Mouse (Mus musculus): ENCODE results near the gene Shb. TPM values are rescaled to one million over a fixed set of nuclear protein-coding genes. Genes with fewer than 3 reads are reported as not detected.

The Shb gene
- total RNA-seq, 1 experiment from 2014 or later: 0.64 TPM

DNA sequence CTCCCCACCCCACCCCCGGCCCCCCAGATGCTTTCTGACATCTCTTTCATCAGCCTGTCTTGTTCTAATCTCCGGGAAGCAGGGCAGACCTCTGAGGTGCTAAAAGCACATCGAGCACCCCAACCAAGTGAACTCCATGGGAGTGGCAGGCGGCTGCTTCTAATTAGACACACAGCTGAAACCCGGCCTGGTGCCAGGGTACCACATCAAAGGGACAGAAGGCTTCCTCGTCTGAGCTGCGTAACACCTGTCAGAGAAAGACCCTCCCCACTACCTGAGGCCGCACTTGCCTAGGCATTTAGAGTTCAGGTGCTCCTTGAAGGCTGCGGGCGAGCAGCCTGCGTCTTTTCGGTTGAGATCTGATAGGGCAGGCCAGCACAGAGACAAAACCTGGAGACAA, 67.7 kb downstream of the Shb start:
- no peak for ATAC-seq (replicated peaks; ENCODE audit: low read depth, poor library complexity, severe bottlenecking)

- no peak for ATAC-seq (replicated peaks; ENCODE audit: low read depth, poor library complexity, severe bottlenecking)
Observed at GRCm38 (mm10) chr4:45464123-45464522, 68.1 kb downstream of the Shb start.

GRCm38 (mm10) chr4:45462628-45463027, 69.6 kb downstream of the Shb start:
- ATAC-seq (replicated peaks; ENCODE audit: low read depth, poor library complexity, severe bottlenecking): peak; percentile 81

- no peak for ATAC-seq (replicated peaks; ENCODE audit: low read depth, poor library complexity, severe bottlenecking)
Observed at GRCm38 (mm10) chr4:45461661-45462060, 70.6 kb downstream of the Shb start.

DNA sequence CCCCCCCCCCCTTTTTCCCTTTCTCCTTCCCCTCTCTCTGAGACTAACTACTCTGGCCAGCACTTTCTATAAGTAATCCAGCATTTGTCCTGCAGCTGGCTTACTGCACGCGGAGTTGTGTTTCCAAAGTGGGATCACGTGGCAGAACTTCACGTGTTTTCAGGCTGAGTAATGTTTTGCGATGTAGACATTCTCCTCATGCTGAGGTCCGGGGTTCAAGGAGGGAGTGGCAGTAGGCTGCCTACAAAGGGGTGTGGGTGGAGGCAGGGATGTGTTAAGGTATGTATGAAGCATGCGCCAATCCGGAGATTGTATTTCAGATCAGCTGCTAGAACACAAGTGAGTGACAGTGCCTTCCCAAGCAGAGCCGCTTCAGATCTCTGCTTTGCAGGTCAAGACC, 72.9 kb downstream of the Shb start:
- no peak for ATAC-seq (replicated peaks; ENCODE audit: low read depth, poor library complexity, severe bottlenecking)

GRCm38 (mm10) chr4:45457543-45457942, 74.7 kb downstream of the Shb start:
- ATAC-seq (replicated peaks; ENCODE audit: low read depth, poor library complexity, severe bottlenecking): no peak

GRCm38 (mm10) chr4:45455001-45455400, 77.3 kb downstream of the Shb start:
- ATAC-seq (replicated peaks; ENCODE audit: low read depth, poor library complexity, severe bottlenecking): no peak

GRCm38 (mm10) chr4:45453271-45453851, 78.9 kb downstream of the Shb start:
- ATAC-seq (replicated peaks; ENCODE audit: low read depth, poor library complexity, severe bottlenecking): no peak

- ATAC-seq (replicated peaks; ENCODE audit: low read depth, poor library complexity, severe bottlenecking): peak; percentile 68
Observed at GRCm38 (mm10) chr4:45452569-45453111, 79.6 kb downstream of the Shb start.

- ATAC-seq (replicated peaks; ENCODE audit: low read depth, poor library complexity, severe bottlenecking): no peak
Observed at GRCm38 (mm10) chr4:45449012-45449411, 83.3 kb downstream of the Shb start.

DNA sequence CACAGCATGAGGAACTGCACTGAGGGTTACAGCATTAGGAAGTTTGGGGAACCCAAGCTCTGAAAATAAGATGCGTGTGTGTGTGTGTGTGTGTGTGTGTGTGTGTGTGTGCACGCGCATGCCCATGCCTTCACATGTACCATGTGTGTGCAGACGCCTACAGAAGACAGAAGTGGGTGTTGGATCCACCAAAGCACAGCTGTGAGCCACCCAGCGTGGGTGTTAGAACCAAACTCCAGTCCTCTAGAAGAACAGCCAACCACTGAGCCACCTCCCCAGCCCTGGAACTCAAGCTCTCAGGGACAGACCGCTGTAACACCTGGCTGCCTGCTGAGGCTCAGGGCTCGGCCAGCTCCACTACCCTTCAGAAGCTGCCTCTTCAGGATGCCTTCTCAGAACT, 83.8 kb downstream of the Shb start:
- ATAC-seq (replicated peaks; ENCODE audit: low read depth, poor library complexity, severe bottlenecking): no peak

DNA sequence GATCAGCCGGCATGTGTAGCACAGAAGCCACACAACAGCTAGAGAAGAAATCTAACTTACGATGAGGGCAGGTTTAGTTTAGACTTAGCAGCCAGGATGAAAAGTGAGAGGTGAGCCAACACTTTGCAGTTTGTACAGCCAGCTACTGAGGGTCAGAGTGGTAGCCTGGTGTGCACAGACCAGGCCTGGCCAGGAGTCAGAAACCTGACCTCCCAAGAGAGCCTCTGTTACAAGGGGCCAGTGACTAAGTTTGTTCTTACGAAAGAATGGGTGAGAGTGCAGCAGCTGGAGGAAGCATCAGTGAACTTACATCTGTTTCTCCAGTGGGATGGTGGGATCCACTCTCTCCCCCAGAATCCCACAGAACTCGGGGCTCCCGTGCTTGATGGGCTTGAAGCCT, 85.1 kb downstream of the Shb start:
- no peak for ATAC-seq (replicated peaks; ENCODE audit: low read depth, poor library complexity, severe bottlenecking)

GRCm38 (mm10) chr4:45445235-45445634, 87.0 kb downstream of the Shb start:
- ATAC-seq (replicated peaks; ENCODE audit: low read depth, poor library complexity, severe bottlenecking): no peak

DNA sequence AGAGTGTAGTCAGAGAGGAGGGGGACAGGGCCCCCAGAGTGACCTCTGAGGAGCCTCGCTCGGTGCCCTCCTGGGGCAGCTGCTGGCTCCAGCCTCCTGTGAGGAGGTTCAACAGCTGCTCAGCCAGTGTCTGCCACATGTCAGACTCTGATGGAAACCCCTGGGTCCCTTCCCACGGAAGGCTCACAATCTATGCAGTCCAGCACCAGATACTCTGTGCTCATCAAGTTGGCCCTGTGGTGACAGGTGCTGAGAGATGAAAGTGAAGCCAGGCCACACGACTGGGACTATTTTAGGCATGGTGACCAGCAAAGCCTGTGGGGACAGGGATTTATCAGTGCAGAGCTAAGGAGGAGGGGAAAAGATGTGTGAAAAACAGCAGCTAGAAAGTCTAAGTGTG, 87.5 kb downstream of the Shb start:
- ATAC-seq (replicated peaks; ENCODE audit: low read depth, poor library complexity, severe bottlenecking): no peak

DNA sequence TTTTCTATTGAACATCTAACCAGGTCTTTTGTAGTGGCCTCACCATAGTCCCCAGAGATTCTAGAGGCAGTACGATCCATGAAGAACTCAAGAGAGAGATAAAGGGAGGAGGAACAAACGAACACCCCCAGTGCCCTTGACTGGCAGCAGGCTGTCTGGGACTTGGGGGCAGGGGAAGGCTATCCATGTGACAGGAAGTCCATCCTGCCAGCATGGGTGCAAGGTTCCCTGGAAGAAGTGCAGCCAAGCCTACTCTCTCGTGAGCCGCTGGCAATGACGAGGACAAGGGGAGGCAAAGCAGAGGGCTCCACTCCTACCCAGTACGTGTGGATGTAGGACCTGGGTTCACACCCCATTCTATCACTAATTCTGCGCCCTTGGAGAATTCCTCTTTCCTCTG, 88.6 kb downstream of the Shb start:
- no peak for ATAC-seq (replicated peaks; ENCODE audit: low read depth, poor library complexity, severe bottlenecking)

GRCm38 (mm10) chr4:45442237-45442636, 90.0 kb downstream of the Shb start:
- peak; percentile 60; the same call in 1 of the 2 replicates for ATAC-seq (replicated peaks; ENCODE audit: low read depth, poor library complexity, severe bottlenecking)

DNA sequence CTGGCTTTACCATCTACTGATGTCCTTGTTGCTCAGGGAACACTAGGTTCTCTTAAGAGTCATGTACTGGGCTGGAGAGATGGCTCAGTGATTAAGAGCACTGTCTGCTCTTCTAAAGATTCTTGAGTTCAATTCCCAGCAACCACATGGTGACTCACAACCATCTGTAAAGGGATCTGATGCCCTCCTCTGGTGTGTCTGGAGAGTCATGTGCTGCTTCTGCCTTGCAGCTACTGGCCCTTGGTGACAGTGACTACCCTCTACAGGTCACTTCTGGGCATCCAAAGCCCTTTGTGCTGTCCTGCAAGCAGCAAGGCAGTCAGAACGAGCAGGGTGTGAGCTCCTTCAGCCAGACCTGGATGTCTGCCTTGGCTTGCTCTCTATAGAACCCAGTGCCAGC, 90.5 kb downstream of the Shb start:
- no peak for ATAC-seq (replicated peaks; ENCODE audit: low read depth, poor library complexity, severe bottlenecking)

GRCm38 (mm10) chr4:45439281-45439680, 93.0 kb downstream of the Shb start:
- ATAC-seq (replicated peaks; ENCODE audit: low read depth, poor library complexity, severe bottlenecking): no peak

DNA sequence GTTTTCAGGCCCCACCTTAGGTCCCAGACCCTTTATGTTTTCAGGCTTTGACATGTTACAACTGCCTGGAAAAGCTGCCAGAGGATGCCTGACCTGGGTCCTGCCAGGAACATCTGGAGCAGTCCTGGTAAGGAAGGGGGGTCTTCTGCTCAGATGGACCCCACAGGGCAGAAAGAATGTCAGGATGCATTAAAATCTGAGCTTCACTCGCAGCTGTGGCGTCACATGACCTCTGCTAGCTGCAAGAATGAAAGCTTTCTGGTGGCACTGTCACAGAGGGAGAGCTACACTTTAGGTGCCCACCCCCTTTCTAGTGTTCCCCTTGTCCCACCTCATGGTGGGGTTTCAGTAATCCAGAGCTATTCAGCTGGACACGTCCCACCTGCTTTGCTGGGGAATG, 95.3 kb downstream of the Shb start:
- no peak for ATAC-seq (replicated peaks; ENCODE audit: low read depth, poor library complexity, severe bottlenecking)

GRCm38 (mm10) chr4:45436383-45436913, 95.8 kb downstream of the Shb start:
- no peak for ATAC-seq (replicated peaks; ENCODE audit: low read depth, poor library complexity, severe bottlenecking)

DNA sequence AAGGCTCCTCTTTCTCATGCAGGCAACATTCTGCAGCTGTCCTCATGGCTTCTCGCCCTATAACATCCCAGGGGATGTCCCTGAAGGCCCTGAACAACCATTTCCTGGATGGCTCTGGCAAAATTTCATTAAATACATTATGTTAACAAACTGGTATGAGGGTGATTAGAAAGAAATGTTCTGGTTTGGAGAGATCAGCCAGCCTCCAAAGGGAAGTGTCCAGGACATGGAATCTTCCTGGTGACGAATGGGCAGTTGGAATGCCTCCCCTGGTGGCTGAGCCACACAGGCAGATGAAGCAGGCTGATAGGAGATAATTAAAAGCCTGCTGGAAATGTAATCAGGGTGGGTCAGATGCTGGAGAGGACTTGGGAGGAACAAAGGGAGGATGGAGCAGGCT, 96.4 kb downstream of the Shb start:
- ATAC-seq (replicated peaks; ENCODE audit: low read depth, poor library complexity, severe bottlenecking): no peak

DNA sequence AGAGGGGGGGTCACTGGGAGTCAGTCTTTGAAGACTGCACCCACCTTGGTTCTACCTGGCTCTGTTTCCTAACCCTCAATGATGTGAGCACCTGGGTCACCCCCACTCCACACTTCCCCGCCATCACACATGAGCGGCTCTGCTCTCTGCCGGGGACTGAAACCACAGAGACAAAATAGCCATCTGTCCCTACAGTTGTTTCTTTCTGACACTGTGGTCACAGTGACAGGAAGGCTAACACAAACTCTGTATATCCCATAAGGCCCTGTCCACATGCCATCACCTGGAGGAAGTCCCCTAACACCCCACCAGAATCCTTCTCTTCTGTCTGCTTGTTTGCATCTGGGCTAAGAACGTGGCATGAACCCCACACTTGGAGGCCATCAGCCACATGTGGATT, 97.6 kb downstream of the Shb start:
- no peak for ATAC-seq (replicated peaks; ENCODE audit: low read depth, poor library complexity, severe bottlenecking)
